Mouse (Mus musculus): ENCODE data around the gene Stk40.
A peak's percentile ranks its signal among the peaks of the same experiment; 100 is the strongest.

Gene Stk40

GRCm38 (mm10) chr4:126131290-126132121 is 27.7 kb downstream of the Stk40 start:
- Histone ChIP-seq H3K27me3 (ENCODE audit: control insufficient read depth, insufficient read depth, low read length, poor library complexity, severe bottlenecking) (no peaks in the 10 kb centered on the region), H3K36me3 (ENCODE audit: control insufficient read depth, insufficient read depth, low read length, poor library complexity, severe bottlenecking) (peaks cover 10% of the 10 kb centered on the region)

DNA sequence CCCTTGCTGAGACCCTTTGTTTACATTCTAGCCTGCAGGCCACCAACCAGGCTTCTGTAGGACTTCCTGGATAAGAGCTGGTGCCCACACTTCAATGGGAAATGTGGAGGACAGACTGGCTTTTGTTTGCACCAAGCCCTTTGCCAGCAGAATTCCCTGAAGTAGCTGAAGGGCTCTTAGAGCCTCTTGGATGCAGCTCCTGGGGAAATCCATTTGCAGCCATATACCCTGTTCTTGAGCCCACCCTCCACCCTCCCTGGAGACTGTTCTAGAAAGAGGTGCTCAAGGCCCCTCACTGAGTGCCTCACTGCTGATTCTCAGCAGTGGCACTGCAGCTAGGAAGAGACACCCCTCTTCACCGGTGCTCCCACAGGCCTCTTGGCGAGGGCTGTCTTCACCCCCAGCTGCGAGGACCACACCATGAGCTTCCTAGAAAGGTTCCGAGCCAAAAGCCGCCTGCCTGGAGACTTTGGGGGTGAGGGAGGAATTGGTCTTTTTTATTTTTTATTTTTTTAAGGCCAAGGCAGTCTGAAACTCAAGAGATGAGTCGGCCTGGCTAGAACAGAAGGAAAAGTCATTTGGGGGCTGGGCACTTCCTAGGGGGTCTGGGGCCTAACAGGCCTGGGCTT is 29.0 kb downstream of the Stk40 start:
- no peaks in the 10 kb centered on the region for H3K27me3 ChIP-seq (ENCODE audit: control insufficient read depth, insufficient read depth, low read length, poor library complexity, severe bottlenecking)
- no peak for DNase-seq (ENCODE audit: low read depth, low spot score)
- H3K36me3 ChIP-seq (ENCODE audit: control insufficient read depth, insufficient read depth, low read length, poor library complexity, severe bottlenecking) = peaks cover 13% of the 10 kb centered on the region

More at GRCm38 (mm10) chr4:126131290-126132121, 27.7 kb downstream of the Stk40 start:
- DNase-seq (ENCODE audit: low read depth, low spot score) = no peak

DNA sequence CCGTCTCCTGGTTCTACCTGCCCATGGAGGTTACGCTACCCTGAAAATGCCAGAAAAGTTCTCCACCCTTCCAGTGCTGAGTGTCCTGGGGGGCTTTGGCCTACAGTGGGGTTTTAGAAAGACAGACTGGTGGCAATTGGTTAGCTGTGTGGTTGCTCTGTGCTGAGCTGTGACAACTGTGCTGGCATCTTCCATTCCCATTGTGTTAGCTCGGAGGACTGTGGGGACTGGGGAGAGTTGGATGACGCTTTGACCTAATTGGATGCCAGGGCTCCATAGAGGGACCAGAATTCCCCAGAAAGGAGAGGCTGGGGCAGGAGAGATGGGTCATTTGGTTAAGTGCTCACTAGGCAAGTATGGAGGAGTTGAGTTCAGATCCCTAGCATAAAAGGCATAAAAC is 30.5 kb downstream of the Stk40 start:
- Histone ChIP-seq H3K36me3 (ENCODE audit: control insufficient read depth, insufficient read depth, low read length, poor library complexity, severe bottlenecking) (peaks cover 17% of the 10 kb centered on the region), H3K27me3 (ENCODE audit: control insufficient read depth, insufficient read depth, low read length, poor library complexity, severe bottlenecking) (no peaks in the 10 kb centered on the region)
- no peak for DNase-seq (ENCODE audit: low read depth, low spot score)

- H3K27me3 ChIP-seq (ENCODE audit: control insufficient read depth, insufficient read depth, low read length, poor library complexity, severe bottlenecking) = no peaks in the 10 kb centered on the region
- H3K36me3 ChIP-seq (ENCODE audit: control insufficient read depth, insufficient read depth, low read length, poor library complexity, severe bottlenecking) = peaks cover 17% of the 10 kb centered on the region
- no peak for DNase-seq (ENCODE audit: low read depth, low spot score)
Observed at GRCm38 (mm10) chr4:126134639-126135038, 30.9 kb downstream of the Stk40 start.

DNA sequence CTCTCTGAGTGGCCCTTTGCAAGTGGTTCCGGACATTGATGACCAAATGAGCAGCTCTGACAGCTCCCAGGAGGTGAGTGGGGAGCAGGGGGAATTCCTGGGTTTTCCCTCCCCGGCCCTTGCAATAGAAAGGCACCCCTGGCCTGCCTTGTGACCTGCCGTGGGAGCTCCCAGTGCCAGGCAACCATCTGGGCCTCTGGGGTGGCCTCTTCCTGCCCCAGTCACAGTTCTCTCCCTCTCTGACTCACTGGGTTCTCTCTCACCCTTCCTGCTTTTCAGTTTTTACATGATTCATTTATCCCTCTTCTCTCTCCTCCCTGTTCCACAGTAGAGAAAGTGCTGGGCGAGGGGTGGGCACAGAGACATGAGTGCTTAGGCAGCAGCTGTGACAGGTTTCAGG is 34.0 kb downstream of the Stk40 start:
- H3K27me3 ChIP-seq (ENCODE audit: control insufficient read depth, insufficient read depth, low read length, poor library complexity, severe bottlenecking) = no peaks in the 10 kb centered on the region
- no peak for DNase-seq (ENCODE audit: low read depth, low spot score)
- H3K36me3 ChIP-seq (ENCODE audit: control insufficient read depth, insufficient read depth, low read length, poor library complexity, severe bottlenecking) = peaks cover 18% of the 10 kb centered on the region

DNA sequence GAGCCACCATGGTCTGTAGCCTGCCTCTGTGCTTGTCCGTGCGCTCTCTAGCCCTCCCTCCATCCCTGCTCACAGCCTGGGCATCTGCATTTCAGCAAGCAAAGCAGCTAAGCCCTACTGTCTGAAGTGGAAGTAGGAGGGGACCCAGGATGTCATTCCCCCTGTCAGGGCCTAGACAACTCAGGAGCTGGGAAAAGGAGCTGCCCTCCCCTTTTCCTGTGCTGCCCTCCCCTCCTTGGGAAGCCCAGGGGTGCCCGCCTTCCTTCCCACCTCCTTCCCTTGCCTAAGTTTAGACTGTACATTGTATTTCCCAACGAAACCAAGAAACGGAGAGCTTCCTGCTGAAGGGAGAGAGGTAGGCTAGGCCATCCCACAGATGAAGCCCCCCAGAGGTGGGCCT is 37.3 kb downstream of the Stk40 start:
- no peaks in the 10 kb centered on the region for H3K27me3 ChIP-seq (ENCODE audit: control insufficient read depth, insufficient read depth, low read length, poor library complexity, severe bottlenecking)
- peaks cover 11% of the 10 kb centered on the region; the same call in 1 of the 2 replicates for H3K36me3 ChIP-seq (ENCODE audit: control insufficient read depth, insufficient read depth, low read length, poor library complexity, severe bottlenecking)
- DNase-seq (ENCODE audit: low read depth, low spot score) = no peak

DNA sequence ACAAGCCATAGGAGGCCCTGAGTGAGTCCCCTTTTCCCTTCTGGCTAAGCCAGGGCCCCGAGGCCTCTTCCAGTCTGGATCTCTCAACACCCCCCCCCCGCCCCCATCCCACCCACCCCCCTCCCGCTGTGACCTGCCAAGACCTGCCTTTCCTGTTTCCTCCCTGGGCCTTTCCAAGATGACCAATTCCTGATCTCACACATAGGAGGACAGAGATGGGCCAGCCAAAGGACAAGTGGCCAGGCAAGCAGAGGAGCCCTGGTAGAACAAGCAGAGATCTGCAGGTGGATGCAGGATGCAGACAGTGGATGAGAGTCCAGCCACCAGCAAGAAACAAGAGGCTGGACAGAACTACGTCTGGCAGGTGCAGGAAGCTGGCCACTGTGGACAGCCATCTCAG is 41.6 kb downstream of the Stk40 start:
- no peaks in the 10 kb centered on the region for H3K27me3 ChIP-seq (ENCODE audit: control insufficient read depth, insufficient read depth, low read length, poor library complexity, severe bottlenecking)
- DNase-seq (ENCODE audit: low read depth, low spot score) = no peak
- 0 out of 2 replicates have a peak, but pooled peaks cover 2% of the 10 kb centered on the region for H3K36me3 ChIP-seq (ENCODE audit: control insufficient read depth, insufficient read depth, low read length, poor library complexity, severe bottlenecking)

DNA sequence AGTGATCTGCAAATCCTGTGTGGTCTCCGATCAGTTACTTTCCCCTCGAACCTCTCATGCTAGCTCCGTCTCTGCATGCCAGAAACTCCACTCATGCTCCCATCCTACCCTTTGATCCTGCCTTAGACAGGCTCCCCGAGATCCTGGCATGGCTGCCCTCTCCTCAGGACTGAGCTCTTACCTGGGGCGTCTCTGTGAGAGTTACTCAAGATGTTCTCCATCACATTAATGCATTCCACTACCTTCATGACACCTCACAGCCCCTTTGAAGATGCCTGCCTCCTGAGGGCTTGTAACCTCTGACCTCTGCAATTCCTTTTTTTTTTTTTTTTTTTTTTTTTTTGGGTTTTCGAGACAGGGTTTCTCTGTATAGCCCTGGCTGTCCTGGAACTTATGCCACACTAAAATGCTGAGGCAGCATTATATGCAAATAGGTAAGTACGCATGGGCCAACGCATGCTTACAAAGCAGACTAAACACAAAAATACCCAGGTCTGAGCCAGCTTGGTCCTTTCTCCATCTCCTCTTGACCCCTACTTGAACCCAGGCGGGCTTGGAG is 43.3 kb downstream of the Stk40 start:
- DNase-seq (ENCODE audit: low read depth, low spot score) = no peak
- Histone ChIP-seq H3K27me3 (ENCODE audit: control insufficient read depth, insufficient read depth, low read length, poor library complexity, severe bottlenecking) (no peaks in the 10 kb centered on the region), H3K36me3 (ENCODE audit: control insufficient read depth, insufficient read depth, low read length, poor library complexity, severe bottlenecking) (0 out of 2 replicates have a peak, but pooled peaks cover 2% of the 10 kb centered on the region)

DNA sequence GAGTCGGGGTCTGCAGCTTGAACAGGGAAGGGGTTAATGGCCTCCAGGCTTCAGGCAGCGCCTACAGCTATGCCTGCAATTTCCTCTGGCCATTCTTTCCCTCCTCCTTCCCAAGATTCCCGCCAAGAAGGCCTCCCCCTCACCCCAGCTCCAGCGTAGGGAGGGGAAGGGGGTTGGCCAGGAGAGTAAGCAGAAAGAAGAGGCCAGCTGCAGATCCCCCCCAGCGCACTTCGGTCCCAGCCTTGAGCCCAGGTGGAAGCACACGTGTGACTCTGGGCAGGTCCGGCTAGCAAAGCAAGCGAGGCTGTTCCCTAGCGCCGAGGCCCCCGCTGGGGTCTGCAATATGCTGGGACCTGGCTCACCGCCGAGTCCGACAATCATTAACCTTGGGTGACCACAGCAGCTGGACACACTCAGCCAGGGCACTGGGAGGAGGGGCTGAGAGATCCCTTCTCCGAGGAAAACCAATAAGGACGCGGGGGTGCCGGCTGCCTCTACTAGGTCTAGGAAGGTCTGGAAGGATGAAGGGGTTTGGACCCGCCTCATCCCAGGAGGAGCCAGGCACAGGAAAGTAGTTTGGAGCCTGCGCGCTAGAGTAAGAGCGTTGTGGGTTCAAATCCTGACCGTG is 43.9 kb downstream of the Stk40 start, which contains the start of gene Eva1b:
Gene Eva1b (plus strand): TSS at position 212 of the 628 bp plus-strand sequence.
- Histone ChIP-seq H3K36me3 (ENCODE audit: control insufficient read depth, insufficient read depth, low read length, poor library complexity, severe bottlenecking) (no peaks in the 10 kb centered on the region), H3K27me3 (ENCODE audit: control insufficient read depth, insufficient read depth, low read length, poor library complexity, severe bottlenecking) (no peaks in the 10 kb centered on the region)
- no peak for DNase-seq (ENCODE audit: low read depth, low spot score)

- H3K27me3 ChIP-seq (ENCODE audit: control insufficient read depth, insufficient read depth, low read length, poor library complexity, severe bottlenecking) = no peaks in the 10 kb centered on the region
- peak; percentile 48 for DNase-seq (ENCODE audit: low read depth, low spot score)
- no peaks in the 10 kb centered on the region for H3K36me3 ChIP-seq (ENCODE audit: control insufficient read depth, insufficient read depth, low read length, poor library complexity, severe bottlenecking)
Observed at GRCm38 (mm10) chr4:126148161-126148961, 44.6 kb downstream of the Stk40 start.

DNA sequence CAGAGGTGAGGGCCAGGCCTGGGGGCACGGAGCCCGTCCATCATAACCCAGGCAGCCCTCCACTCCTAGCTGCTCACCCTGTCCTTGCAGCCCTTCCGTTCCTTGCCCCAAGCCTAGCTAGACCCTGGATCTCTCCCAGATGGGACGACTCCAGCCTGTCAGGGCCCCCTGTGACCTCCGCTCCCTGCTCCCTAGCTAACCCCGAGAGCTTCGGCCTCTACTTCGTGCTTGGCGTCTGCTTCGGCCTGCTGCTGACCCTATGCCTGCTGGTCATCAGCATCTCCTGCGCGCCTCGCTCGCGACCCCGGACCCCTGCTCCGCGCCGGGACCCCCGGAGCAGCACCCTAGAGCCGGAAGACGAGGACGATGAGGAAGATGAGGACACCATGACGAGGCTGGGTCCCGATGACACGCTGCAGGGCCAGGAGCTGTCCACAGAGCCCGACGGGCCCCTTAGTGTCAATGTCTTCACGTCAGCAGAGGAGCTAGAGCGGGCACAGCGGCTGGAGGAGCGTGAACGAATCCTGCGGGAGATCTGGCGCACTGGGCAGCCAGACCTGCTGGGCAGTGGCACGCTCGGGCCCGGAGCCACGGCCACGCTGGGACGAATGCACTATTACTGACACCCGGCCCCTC is 45.4 kb downstream of the Stk40 start:
- no peaks in the 10 kb centered on the region for H3K36me3 ChIP-seq (ENCODE audit: control insufficient read depth, insufficient read depth, low read length, poor library complexity, severe bottlenecking)
- DNase-seq (ENCODE audit: low read depth, low spot score) = no peak
- H3K27me3 ChIP-seq (ENCODE audit: control insufficient read depth, insufficient read depth, low read length, poor library complexity, severe bottlenecking) = no peaks in the 10 kb centered on the region

- no peak for DNase-seq (ENCODE audit: low read depth, low spot score)
- Histone ChIP-seq H3K36me3 (ENCODE audit: control insufficient read depth, insufficient read depth, low read length, poor library complexity, severe bottlenecking) (no peaks in the 10 kb centered on the region), H3K27me3 (ENCODE audit: control insufficient read depth, insufficient read depth, low read length, poor library complexity, severe bottlenecking) (no peaks in the 10 kb centered on the region)
Observed at GRCm38 (mm10) chr4:126149798-126150197, 46.0 kb downstream of the Stk40 start.

GRCm38 (mm10) chr4:126150297-126150948 is 46.7 kb downstream of the Stk40 start:
- Histone ChIP-seq H3K27me3 (ENCODE audit: control insufficient read depth, insufficient read depth, low read length, poor library complexity, severe bottlenecking) (no peaks in the 10 kb centered on the region), H3K36me3 (ENCODE audit: control insufficient read depth, insufficient read depth, low read length, poor library complexity, severe bottlenecking) (no peaks in the 10 kb centered on the region)
- DNase-seq (ENCODE audit: low read depth, low spot score) = no peak
